Mouse (Mus musculus): Measurements from ENCODE around the gene Ern1.
"Not testable (repeated sequence)": the region's sequence is repeated elsewhere in the genome, so short reads cannot be mapped to it uniquely, and the experiment has no call there.

Ern1 gene

GRCm38 (mm10) chr11:106442564-106442963 lies 45.1 kb downstream of the Ern1 start:
- in situ Hi-C loops (cut with MboI; ENCODE audit: low sequenced_read_pairs), result not testable (repeated sequence)

DNA sequence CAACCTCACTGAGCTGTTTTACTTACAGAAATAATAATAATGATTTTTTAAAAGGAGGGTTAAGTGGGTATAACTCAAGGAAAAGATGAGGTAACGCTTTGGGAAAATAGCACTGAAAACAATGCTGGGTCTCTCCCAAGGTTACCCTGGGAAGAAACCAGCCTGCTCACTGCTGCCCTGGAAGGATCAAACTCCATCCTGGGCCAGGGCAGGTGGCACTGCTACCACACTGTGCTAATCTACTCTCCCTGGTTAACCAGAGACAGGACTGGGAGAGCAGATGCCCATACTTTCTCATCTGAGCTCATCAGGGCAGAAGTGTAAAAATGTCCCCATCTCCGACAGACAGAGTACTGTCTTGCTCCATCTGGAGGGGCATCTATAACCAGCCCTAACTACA lies 47.3 kb downstream of the Ern1 start:
- in situ Hi-C loops (cut with MboI; ENCODE audit: low sequenced_read_pairs), result no loop called here

GRCm38 (mm10) chr11:106439355-106439754 lies 48.3 kb downstream of the Ern1 start:
- in situ Hi-C loops (cut with MboI; ENCODE audit: low sequenced_read_pairs), result no loop called here

- in situ Hi-C loops (cut with MboI; ENCODE audit: low sequenced_read_pairs), result no loop called here
These were observed 49.0 kb downstream of the Ern1 start for GRCm38 (mm10) chr11:106438524-106439177.

DNA sequence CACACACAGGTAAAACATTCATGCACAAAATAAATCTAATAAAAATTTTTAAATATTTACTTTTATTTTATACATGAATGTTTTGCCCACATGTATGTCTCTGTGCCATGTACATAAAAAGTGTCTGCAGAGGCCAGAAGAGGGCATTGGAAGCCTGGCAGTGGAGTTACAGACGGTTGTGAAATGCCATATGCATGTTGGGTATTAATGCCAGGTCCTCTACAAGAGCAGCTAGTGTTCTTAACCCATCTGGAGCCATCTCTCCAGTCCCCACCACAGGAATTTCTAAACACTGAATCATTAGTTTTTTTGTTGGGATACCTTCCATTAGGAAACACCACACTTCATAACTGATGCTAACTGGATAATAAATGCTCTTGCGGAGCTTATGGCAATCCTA lies 50.1 kb downstream of the Ern1 start:
- in situ Hi-C loops (cut with MboI; ENCODE audit: low sequenced_read_pairs), result no loop called here

DNA sequence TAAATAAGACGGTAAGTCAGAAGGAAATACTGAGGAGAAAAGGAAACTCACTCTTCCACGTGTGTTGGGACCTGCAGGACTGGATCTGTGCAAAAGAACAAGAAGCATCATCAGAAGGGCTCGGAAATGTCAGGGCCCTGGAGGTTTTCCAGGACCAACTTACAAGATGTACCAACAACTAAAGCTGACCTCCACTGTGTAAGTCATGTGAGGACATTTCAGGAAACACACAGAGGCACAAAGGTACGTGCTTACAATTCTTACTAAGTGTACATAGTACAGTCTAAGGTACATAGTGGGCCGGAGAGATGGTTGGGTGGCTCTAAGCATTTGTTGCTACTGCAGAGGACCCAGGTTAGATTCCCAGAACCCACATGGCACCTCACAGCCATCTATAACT lies 50.6 kb downstream of the Ern1 start:
- in situ Hi-C loops (cut with MboI; ENCODE audit: low sequenced_read_pairs), result no loop called here

DNA sequence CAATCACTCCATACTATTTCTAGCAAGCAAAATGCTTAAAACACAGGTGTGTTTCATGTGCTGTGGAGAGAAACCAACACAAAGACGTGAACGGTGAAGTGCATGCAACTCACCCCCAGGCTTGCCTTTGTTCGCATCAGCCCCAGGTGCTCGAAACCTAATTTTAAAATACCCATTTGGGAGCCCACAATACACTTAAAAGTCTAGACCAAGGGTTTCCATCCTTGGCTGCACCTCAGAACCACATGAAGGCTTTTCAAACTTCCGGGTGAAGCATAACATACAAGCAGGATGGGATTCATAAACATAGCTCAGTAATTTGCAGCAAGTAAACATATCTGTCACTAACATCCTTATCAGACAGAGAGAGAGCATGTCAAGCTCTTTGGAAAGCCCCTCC lies 57.3 kb downstream of the Ern1 start:
- in situ Hi-C loops (cut with MboI; ENCODE audit: low sequenced_read_pairs), result no loop called here

DNA sequence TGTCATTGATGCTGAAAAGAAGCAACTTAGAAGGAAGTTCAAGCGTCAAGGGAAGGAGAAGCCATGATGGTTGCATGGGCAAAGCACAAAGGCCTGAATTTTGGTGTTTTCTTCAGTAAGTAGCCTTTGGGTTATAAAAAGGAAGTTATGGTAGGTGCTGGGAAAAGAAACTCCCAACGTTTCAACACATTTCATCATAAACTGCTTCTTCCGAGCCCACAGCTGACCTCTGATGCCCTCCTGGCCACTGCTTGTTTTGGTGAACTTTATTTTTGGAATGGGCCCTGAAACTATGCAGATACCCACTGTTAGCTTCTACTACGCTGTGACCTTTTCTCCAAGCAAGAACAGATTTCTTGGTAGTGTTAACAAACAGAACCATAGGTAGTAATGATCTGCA lies 58.0 kb downstream of the Ern1 start:
- in situ Hi-C loops (cut with MboI; ENCODE audit: low sequenced_read_pairs), result no loop called here

DNA sequence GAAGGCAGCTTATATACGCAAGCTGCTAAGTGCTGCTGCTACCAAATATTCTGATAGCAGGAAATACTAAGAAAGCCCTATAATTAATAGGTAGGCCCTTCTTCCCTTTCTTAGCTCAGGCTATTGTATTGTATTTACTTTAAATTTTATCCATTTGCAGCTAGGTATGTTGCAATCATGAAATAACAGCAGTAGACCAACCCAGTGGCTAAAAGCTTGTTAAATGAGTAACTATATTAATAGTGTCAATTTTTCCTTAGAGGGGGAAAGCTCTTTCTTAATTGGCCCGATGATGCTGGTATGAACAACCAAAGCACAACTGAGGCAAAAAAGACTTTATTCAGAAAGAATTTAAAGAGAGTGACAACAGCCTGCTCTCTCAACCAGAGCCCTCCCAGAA lies 59.1 kb downstream of the Ern1 start:
- in situ Hi-C loops (cut with MboI; ENCODE audit: low sequenced_read_pairs), result no loop called here

GRCm38 (mm10) chr11:106428106-106428505 lies 59.5 kb downstream of the Ern1 start:
- in situ Hi-C loops (cut with MboI; ENCODE audit: low sequenced_read_pairs), result no loop called here

- in situ Hi-C loops (cut with MboI; ENCODE audit: low sequenced_read_pairs), result no loop called here
These were observed 61.2 kb downstream of the Ern1 start for GRCm38 (mm10) chr11:106426447-106426846.

- in situ Hi-C loops (cut with MboI; ENCODE audit: low sequenced_read_pairs), result no loop called here
These were observed 62.5 kb downstream of the Ern1 start for GRCm38 (mm10) chr11:106425201-106425600.

DNA sequence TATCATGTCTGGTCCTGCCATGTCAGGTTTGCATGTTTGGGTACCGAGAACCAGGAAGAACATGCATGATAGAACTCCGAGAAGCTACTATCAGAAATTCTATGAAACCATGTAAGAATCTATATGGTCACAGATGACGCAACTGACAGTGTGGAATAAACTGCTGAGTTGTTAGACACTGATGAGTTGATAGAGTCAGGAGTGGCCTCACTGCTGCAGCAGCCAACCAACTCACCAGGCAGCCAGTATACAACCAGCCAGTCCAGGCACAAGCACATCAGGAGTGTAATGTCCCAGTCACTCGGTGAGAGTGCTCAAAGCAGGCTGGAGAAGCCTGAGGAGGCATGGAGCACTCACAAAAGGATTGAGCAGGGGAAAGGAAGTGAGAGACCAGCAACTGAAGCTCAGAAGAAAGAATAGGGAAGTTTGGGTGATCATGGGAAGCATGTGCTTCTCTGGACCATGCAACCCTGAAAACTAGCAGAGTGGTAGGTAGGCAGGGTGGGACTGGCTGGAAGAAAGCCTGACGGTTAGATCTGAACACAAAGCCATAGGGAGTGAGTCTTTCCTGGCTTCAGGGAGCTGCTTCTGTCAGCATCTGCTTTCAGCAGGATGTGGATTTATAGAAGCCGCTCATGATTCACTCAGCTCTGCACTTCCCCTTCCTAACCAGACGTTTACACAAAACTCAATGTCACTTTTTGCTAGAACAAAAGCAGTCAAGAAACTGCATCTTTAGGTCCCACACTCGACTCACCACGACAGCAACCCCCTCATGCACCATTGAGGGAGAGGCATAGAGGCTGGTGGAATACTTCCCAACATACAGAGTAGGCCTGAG lies 68.2 kb downstream of the Ern1 start:
- in situ Hi-C loops (cut with MboI; ENCODE audit: low sequenced_read_pairs), result loop anchor here (5.0 to 10.0 kb wide), 2 partner anchors 73 to 205 kb away; no protein-coding TSS in a partner anchor

DNA sequence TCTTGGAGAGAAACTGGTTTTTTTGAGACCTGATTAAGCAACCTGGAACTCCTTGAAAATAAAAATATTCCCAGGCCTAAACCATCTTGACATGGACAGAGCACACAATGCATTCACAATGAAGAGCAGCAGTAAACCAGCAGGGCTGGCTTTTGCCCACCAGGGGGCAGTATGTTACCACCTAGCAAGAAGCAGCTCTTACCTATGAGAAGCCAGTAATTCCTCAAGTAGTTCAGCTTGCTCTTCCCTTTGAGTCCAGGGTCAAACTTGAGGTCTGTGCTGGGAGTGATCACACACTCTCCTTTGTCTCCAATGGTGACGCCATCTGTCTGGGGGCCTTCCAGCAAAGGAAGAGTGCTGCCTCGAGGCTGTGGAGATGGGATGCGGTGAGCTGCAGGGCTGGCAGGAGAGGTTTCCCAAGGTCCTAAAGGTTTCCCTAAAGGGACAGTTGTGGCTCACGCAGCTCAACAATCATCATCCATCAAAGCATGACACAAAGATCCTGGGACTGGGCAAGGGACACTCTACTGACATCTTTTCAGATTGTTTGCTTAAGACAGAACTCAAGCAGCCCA lies 68.9 kb downstream of the Ern1 start:
- in situ Hi-C loops (cut with MboI; ENCODE audit: low sequenced_read_pairs), result loop anchor here (5.0 to 10.0 kb wide), 2 partner anchors 74 to 206 kb away; no protein-coding TSS in a partner anchor

- in situ Hi-C loops (cut with MboI; ENCODE audit: low sequenced_read_pairs), result loop anchor here (5.0 to 10.0 kb wide), 2 partner anchors 74 to 207 kb away; no protein-coding TSS in a partner anchor
These were observed 69.8 kb downstream of the Ern1 start for GRCm38 (mm10) chr11:106417860-106418259.

DNA sequence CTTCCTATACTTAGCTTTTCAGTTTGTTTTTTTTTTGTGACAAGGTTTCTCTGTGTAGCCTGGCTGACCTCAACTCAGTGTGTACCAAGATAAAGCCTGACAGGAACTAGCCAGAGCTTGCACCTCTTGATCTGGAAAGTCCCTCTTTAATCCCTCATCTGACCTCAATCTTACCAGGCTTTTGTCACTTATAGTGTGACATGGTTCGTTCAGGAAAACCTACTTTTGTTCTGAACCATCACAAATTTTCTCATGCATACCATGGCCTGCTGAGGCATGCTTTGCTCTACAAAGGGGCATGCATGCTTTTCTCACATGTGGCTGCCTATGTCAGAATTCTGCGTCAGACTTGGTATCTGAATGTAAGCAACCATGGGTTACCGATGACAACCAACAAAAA lies 71.3 kb downstream of the Ern1 start:
- in situ Hi-C loops (cut with MboI; ENCODE audit: low sequenced_read_pairs), result loop anchor here (5.0 to 10.0 kb wide), 2 partner anchors 76 to 208 kb away; no protein-coding TSS in a partner anchor

GRCm38 (mm10) chr11:106412641-106413360 lies 74.9 kb downstream of the Ern1 start:
- in situ Hi-C loops (cut with MboI; ENCODE audit: low sequenced_read_pairs), result loop anchor here (10.0 kb wide), 1 partner anchor 212 kb away; no protein-coding TSS in a partner anchor

DNA sequence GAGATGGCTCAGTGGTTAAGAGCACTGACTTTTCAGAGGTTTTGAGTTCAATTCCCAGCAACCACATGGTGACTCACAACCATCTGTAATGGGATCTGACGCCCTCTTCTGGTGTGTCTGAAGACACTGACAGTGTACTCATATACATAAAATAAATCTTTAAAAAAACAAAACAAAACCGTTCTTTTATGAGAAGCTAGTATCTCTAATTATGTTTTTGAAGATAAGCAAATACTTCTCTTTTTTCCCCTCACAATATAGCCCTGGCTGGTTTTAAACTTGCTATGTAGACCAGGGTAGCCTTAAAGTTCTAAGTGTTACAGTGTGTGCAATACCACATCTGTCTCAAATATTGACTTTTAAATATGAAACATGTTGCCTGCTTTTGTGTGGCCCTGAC lies 76.5 kb downstream of the Ern1 start:
- in situ Hi-C loops (cut with MboI; ENCODE audit: low sequenced_read_pairs), result loop anchor here (10.0 kb wide), 1 partner anchor 214 kb away; no protein-coding TSS in a partner anchor

- in situ Hi-C loops (cut with MboI; ENCODE audit: low sequenced_read_pairs), result loop anchor here (10.0 kb wide), 1 partner anchor 214 kb away; no protein-coding TSS in a partner anchor
These were observed 77.1 kb downstream of the Ern1 start for GRCm38 (mm10) chr11:106410507-106410906.

DNA sequence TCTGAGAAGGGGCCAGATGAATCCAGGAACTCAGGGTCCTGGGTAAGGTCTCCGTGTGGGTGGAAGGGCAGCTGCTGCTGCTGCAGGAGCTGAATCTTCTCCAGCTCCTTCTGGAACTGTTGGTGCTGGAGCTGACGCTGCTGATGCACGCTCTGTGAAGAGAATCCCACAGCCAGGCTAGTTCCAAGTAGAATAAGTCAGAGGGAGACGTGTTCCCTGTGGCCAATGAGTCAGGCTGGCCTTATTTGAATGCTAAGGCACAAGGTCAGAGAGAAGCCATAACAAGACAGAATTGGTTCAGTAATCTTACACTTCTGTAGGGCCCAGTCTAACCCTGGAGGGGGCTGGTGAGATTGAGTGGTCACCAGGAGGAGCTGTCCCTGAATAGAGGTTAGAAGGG lies 77.6 kb downstream of the Ern1 start:
- in situ Hi-C loops (cut with MboI; ENCODE audit: low sequenced_read_pairs), result loop anchor here (10.0 kb wide), 1 partner anchor 215 kb away; no protein-coding TSS in a partner anchor

DNA sequence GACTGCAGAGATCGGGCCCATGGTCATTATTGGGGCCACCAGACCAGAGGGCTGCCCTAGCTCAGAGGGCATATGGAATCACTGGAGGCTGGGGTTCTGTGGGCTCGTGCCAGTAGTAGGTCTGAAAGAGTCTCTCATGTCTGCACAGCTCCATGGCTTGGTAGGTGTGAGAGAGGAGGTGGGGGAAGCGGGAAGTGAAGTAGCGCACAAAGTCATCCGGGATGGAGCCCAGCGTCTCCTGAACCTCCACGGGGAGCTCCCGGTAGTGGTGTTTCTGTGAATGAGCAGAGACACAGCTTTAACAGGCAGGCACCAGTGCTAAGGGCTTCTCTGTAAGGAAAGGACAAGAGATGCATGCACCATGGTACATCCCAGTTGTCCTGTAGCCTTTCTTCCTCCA lies 89.2 kb downstream of the Ern1 start:
- in situ Hi-C loops (cut with MboI; ENCODE audit: low sequenced_read_pairs), result no loop called here

Measured in CH12F3 (cell line).